Mouse (Mus musculus) embryonic fibroblast, embryonic 13.5 days (primary cell): ENCODE results near the gene Efcab11.

Experiments used
- CTCF ChIP-seq: IDR thresholded peaks from 2 replicates; pipeline ENCODE4 v1.5.1; 2011; ENCODE audit warnings: mild to moderate bottlenecking, control low read depth, low read length, moderate library complexity, borderline replicate concordance; ENCODE audit not compliant: insufficient read depth
- POLR2A ChIP-seq: IDR thresholded peaks from 2 replicates; pipeline ENCODE4 v1.6.1; 2011; ENCODE audit warnings: low read depth, mild to moderate bottlenecking, control low read depth, low read length, moderate library complexity

GRCm38 (mm10) chr12:99858664-99859063 lies 25.6 kb downstream of the Efcab11 start:
- TF ChIP-seq CTCF = no peak
- TF ChIP-seq POLR2A = no peak
